Mouse (Mus musculus) layer of hippocampus, postnatal 10 days (tissue): ENCODE results near the gene Hrg. TPM values are rescaled to one million over a fixed set of nuclear protein-coding genes. Genes with fewer than 3 reads are reported as not detected.
"Not testable (repeated sequence)": the region's sequence is repeated elsewhere in the genome, so short reads cannot be mapped to it uniquely, and the experiment has no call there.

ENCODE experiments used
- DNase-seq, 2 experiments: peaks; one replicate each; pipeline ENCODE4 v3.0.0; 2021; ENCODE audit warnings: low spot score in 2 of 2
- long read RNA-seq: library from polyadenylated mRNA; stranded (forward); transcript quantifications from one replicate; pipeline ENCODE4 v2.0.0, GENCODE M21; 2023
- total RNA-seq, 2 experiments: library from RNA; stranded (reverse); gene quantifications; 2 replicates each; pipeline ENCODE4 v1.2.3; 2021

Gene Hrg
- total RNA-seq = not detected
- long read RNA-seq = 0 reads

DNA sequence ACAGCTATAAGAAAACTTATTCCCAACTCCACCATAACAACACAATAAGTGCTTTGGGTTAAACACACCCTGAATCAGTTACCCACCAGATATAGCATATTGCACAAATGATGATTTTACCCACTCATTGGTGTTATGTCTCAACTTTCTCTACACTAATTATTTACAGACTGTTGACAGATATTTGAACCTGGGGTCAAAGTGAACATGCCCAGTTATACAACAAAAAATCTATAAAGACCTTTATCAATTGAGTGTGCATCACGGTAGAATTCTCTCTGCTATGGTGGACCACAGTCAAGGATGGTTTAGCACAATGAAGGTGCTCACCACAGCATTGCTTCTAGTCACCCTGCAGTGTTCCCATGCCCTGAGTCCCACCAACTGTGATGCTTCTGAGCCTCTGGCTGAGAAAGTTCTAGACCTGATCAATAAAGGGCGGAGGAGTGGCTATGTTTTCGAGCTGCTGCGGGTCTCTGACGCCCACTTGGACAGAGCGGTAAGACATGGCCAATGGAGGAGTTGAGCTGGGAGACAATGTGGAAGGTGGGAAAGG, at the start of gene Hrg:
Hrg (plus strand) TSS at position 233 of the 556 bp plus-strand sequence.
- DNase-seq = no peak

DNA sequence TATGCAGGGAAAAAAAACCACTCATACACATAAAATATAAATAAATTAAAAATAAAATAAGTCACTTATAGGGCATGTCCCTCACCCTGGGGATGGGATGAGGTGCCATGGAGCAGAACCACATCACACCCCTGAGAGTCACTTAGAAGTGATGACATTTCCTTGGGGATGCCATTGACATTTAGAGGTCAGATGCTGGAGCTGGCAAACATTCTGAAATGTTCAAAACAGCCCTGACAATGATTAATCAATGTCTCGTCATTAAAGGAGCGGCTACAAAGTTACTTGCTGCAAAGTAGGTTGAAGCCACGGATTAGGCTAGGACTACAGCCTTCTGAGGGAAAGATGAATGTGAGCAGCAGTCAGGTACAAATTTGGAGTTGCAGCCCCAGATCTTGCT, 49.5 kb upstream of the Hrg start:
- no peak for DNase-seq

GRCm38 (mm10) chr16:22909290-22909689, 41.6 kb upstream of the Hrg start:
- no peak for DNase-seq

- no peak for DNase-seq
Observed at GRCm38 (mm10) chr16:22911986-22912385, 38.9 kb upstream of the Hrg start.

DNA sequence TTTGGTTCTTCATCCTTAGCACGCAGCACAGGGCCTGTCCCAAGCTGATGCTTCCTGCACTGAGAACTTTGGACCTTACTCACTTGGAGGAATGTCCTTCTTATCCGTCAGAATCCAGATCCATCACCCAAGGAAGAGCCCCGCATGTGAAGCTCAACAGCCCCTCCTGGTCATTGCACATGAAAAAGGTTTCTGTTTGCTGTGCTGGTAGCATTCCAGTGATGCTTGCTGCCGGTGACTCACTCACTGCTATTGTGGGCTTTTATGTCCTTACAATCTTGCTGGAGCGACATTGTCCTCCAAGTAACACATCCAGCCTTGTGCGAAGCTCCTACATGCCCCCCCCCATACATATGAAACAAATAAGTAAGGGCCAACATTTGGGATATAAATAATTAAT, 38.0 kb upstream of the Hrg start:
- DNase-seq = no peak

- DNase-seq = no peak
Observed at GRCm38 (mm10) chr16:22914276-22914675, 36.6 kb upstream of the Hrg start.

DNA sequence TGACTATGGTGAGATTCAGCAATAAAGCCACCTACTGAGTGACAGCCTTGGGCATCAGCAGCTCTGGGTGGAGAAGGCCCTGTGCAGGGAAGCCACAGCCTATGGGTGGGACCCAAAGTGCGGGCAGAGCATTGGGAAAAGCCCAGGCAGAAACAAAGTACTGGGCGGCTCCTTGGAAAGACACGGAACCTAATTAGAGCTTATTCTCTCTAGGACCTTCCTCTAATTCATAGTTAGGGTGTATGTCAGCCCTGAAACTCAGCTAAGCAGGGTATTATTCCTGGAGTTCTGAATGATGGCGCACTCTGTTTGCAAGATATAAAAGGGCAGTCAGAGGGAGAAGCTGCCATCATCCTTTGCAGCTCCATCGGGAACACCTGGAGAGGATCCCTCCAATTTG, 32.8 kb upstream of the Hrg start, which contains the start of gene Fetub:
Fetub (plus strand) TSS at position 301 of the 400 bp plus-strand sequence.
- DNase-seq = no peak

DNA sequence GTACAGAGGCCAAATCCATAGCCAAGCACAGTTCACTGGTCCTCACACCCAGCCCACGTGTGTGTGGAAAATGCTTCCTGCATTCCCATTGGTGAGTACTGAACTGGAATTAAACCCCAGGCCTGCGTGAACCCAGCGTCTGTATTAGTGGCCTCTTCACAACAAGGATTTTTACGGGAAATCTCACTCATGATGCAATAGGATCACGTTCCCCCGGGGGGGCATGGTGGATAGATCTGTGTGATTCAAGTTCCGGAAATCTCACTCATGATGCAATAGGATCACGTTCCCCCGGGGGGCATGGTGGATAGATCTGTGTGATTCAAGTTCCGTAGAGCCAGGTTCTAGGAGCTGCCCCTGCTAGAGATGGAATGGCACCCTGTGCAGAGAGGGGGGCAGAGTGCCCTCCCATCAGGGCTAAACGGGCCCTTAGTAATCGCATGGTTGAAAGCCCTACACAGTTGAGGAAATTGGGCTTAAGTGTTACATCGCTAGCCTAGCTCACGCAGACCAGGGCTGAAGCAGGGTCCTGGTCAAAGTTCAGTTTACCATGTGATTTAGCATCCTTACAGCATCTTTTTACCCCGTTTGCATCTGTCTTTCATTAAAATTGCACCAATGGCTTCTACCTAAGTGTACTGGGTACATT, 32.1 kb upstream of the Hrg start:
- no peak for DNase-seq

DNA sequence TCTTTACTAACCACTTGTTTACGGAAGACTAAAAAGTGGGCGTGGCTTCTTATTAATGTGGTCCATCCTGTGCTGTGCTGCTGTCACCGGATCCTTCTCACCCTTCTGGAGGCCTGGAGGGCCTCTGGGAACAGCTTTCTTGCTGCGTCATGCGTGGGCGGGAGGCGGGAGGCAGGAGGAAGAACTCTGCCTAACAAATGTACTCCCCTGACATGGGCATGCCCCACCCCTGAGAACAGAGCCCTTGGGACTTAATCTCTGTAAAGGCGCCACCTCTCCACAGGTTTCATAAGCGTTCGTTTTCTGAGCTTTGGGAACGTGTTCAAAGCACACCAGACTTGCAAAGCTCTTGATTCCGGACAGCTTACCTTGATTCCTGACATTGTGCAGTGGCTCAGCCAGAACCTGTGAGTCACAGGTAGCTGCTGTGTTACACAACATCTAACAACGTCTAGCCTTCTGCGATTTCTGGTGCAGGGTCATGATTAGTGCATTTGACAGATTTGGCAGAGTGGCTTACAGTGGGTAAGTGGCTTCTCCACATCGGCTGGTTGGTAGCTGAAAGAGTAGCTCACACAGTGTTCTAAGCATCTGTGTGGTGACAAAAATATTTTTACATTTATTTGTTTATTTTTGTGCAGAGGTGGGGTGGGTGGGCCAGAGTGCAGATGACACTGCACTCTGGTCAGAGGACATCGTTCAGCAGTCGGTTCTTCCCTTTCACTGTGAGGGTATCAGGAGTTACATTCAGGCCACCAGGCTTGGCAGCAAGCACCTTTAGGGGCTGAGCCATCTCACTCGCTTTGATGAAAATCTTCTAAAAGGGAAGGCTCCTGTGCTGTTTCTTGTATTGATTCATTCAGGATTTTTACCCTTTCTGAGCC, 30.7 kb upstream of the Hrg start:
- DNase-seq = no peak

- DNase-seq = no peak
Observed at GRCm38 (mm10) chr16:22921761-22922160, 29.1 kb upstream of the Hrg start.

DNA sequence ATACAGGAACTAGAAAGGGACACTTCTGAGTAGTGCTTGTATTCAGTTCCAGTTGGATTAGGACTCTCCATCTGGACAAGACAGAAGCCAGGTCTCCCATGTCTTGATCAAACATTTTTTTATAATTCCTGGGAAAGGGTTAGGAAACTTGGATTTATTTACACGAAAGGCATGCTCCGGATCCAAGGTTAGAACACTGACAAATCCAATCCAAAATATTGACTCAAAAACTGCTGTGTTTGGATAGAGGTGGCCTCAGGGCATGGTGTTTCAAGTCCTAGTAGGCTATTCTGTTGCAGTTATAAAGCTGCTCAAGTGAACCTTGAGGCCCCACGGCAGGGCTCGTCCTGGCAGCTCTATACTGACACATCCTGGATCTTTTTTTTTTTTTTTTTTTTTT, 28.4 kb upstream of the Hrg start:
- no peak for DNase-seq

GRCm38 (mm10) chr16:22929575-22929974, 21.3 kb upstream of the Hrg start:
- peak; percentile 35 to 42 for DNase-seq

- DNase-seq = no peak
Observed at GRCm38 (mm10) chr16:22931431-22932200, 19.3 kb upstream of the Hrg start.

DNA sequence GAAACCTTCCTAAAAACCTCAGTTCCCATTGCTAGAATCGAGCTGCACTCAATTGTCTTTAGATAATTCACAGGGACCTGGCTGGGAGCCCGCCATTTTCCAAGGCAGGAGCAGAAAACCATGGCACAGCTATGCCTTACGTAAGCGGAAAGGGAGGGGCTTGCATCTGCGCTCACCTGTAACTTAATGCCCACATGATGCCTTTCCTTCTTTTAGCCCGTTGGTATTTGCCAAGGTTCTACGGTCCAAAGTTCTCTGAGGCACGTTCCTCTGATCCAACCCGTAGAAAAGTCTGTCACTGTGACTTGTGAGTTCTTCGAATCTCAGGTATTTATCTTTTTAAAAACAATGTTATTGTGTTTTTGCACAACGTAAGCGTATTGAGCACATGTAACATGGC, 13.2 kb upstream of the Hrg start:
- DNase-seq = no peak

DNA sequence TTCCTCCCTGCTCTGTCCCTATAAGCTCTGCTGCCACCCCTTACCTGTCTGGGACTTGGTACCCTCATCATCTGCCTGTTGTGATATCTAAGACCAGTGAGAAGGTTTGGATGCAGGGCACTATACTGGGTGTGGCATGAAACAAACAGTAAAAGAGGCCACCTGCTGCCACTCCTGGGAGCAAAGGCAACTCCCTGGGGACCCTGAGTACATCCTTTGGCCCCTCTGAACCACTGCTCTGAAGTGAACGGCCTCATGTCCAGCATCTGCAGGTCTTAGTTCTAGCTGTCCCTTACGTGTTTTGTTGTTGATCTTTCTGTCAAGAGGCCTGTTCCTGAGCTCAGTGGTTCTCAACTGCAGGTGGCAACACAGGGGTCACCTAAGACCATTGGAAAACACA, 12.3 kb upstream of the Hrg start:
- DNase-seq = no peak

DNA sequence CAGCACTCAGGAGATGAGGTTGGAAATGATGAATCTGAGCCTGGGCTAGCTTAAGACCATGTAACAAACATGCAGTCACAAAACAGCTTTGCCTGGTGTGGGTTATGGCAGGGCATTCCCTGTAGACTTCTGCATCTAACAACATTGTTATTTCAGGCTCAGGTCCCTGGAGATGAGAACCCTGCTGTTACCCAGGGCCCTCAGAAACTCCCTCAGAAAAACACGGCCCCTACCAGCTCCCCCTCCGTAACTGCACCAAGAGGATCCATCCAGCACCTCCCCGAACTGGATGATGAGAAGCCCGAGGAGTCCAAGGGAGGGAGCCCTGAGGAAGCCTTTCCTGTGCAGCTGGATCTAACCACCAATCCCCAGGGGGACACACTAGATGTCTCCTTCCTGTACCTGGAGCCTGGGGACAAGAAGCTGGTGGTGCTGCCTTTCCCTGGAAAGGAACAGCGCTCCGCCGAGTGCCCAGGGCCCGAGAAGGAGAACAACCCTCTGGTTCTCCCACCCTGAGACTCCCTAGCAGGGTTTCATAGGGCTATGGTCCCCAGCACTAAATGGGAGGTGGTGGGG, 11.7 kb upstream of the Hrg start:
- no peak for DNase-seq

- DNase-seq = not testable (repeated sequence)
Observed at GRCm38 (mm10) chr16:22941825-22942476, 8.9 kb upstream of the Hrg start.

DNA sequence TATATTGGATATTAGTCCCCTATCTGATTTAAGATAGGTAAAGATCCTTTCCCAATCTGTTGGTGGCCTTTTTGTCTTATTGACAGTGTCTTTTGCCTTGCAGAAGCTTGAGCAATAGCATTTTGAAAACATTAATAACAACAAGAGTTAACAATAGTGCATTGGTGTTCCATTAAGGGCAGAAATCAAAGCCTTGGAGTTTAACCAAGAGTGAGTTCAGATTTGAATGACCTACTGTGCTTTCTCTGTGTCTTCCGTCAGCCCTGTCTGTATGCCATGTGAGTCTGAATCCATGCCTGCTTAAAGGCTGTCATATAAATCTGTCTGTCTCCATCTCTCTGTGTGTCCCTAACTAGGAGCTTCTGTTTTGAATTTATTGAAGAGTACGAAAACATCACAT, 3.5 kb upstream of the Hrg start:
- no peak for DNase-seq

DNA sequence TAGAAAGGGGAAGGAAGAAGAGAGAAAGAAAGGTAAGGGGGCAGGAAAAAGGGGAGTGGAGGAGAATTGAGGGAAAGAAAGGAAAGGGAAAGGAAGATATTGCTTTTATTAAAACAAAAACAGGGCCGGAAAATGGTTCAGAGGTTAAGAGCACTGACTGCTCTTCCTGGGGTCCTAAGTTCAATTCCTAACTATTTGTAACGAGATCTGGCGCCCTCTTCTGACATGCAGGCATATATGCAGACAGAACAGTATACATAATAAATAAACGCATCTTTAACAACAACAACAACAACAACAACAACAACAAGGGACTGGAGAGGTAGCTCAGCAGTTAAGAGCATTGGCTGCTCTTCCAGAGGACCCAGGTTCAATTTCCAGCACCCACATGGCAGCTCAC, 2.2 kb downstream of the Hrg start:
- DNase-seq = peak in 1 of 2 experiments; percentile 17

- DNase-seq = no peak
Observed at GRCm38 (mm10) chr16:22955397-22956084, 4.7 kb downstream of the Hrg start.
